Mouse (Mus musculus) neural tube, embryonic 11.5 days (tissue): ENCODE measurements around the gene Ctss. TPM values are rescaled to one million over a fixed set of nuclear protein-coding genes. Genes with fewer than 3 reads are reported as not detected.
"Not testable (repeated sequence)": the region's sequence is repeated elsewhere in the genome, so short reads cannot be mapped to it uniquely, and the experiment has no call there.

ENCODE experiments used
- ATAC-seq: fragments of 200-750 bp; cut with Nextera tagmentation; 2 replicates; pipeline ENCODE4 v1.8.0; 2017; ENCODE audit warnings: moderate number of reproducible peaks, mild to moderate bottlenecking, moderate TSS enrichment, moderate library complexity; ENCODE audit not compliant: insufficient read depth, low FRiP score, low TSS enrichment
- DNase-seq: peaks from one replicate; pipeline ENCODE4 v3.0.0-alpha.2; 2015; ENCODE audit warnings: low spot score
- H3K27ac ChIP-seq: fragments of 300-500 bp; sonication (generic); 2 replicates; pipeline ENCODE4 v1.5.1; 2014; ENCODE audit warnings: low read depth, mild to moderate bottlenecking, low read length
- H3K27me3 ChIP-seq: fragments of 300-500 bp; sonication (generic); 2 replicates; pipeline ENCODE4 v1.6.1; 2014; ENCODE audit warnings: mild to moderate bottlenecking, low read length, mixed read lengths; ENCODE audit not compliant: control insufficient read depth, insufficient read depth
- H3K36me3 ChIP-seq: fragments of 300-500 bp; sonication (generic); 2 replicates; pipeline ENCODE4 v1.6.1; 2014; ENCODE audit warnings: mild to moderate bottlenecking, low read length, moderate library complexity, mixed read lengths; ENCODE audit not compliant: control insufficient read depth, insufficient read depth
- H3K4me1 ChIP-seq: fragments of 300-500 bp; sonication (generic); 2 replicates; pipeline ENCODE4 v1.6.1; 2014; ENCODE audit warnings: low read length, mixed read lengths; ENCODE audit not compliant: control insufficient read depth, insufficient read depth
- H3K4me2 ChIP-seq: fragments of 300-500 bp; sonication (generic); 2 replicates; pipeline ENCODE4 v1.6.1; 2014; ENCODE audit warnings: low read depth, mild to moderate bottlenecking, moderate library complexity
- H3K4me3 ChIP-seq: fragments of 300-500 bp; sonication (generic); 2 replicates; pipeline ENCODE4 v1.5.1; 2014; ENCODE audit warnings: low read depth, low read length
- H3K9ac ChIP-seq: fragments of 300-500 bp; sonication (generic); 2 replicates; pipeline ENCODE4 v1.6.1; 2014; ENCODE audit warnings: mild to moderate bottlenecking, low read length
- H3K9me3 ChIP-seq: fragments of 300-500 bp; sonication (generic); 2 replicates; pipeline ENCODE4 v1.6.1; 2016; ENCODE audit warnings: low read length; ENCODE audit not compliant: control insufficient read depth
- WGBS: fragments of 180-500 bp; shearing (Covaris S2); extraction: QIAGEN DNeasy Blood & Tissue Kit; methylation state at CpG from one replicate; pipeline ENCODE4 v1.1.7; 2014; 5-methylcytosine and 5-hydroxymethylcytosine counted together
- polyA plus RNA-seq: library from polyadenylated mRNA; unstranded; fragments of >200 nt; fragmentation: Nextera tagmentation; extraction: Ambion mirVana; gene quantifications from 2 replicates; pipeline ENCODE4 v1.2.1, GENCODE M21; 2014

Ctss gene
- polyA plus RNA-seq, 1 experiment from 2014 or later: 8.8 TPM

GRCm38 (mm10) chr3:95541186-95541585, 14.6 kb downstream of the Ctss start:
- WGBS: 82% methylated on average over 2 of the region's 2 CpGs
- not testable (repeated sequence) for H3K4me1 ChIP-seq, ATAC-seq, H3K4me2 ChIP-seq, H3K9me3 ChIP-seq, H3K27me3 ChIP-seq, H3K4me3 ChIP-seq, H3K27ac ChIP-seq, DNase-seq, H3K9ac ChIP-seq, H3K36me3 ChIP-seq

GRCm38 (mm10) chr3:95542171-95542570, 15.6 kb downstream of the Ctss start:
- H3K27me3 ChIP-seq: no peaks in the 10 kb centered on the region
- no peak overlapping the region for H3K4me3 ChIP-seq
- no peaks in the 10 kb centered on the region for H3K9me3 ChIP-seq
- H3K36me3 ChIP-seq: no peaks in the 10 kb centered on the region
- ATAC-seq (no peak), DNase-seq (no peak)
- H3K4me1 ChIP-seq: no peaks in the 10 kb centered on the region
- no peak overlapping the region for H3K27ac ChIP-seq
- no peak overlapping the region for H3K4me2 ChIP-seq
- no peak overlapping the region for H3K9ac ChIP-seq

- ATAC-seq: no peak
- Histone ChIP-seq H3K9me3 (no peaks in the 10 kb centered on the region), H3K27me3 (no peaks in the 10 kb centered on the region), H3K36me3 (no peaks in the 10 kb centered on the region), H3K4me1 (no peaks in the 10 kb centered on the region), H3K9ac (no peak overlapping the region; the same call in 1 of the 2 replicates), H3K4me3 (no peak overlapping the region), H3K27ac (no peak overlapping the region), H3K4me2 (no peak overlapping the region)
- 81% methylated on average over 7 of the region's 7 CpGs for WGBS
- DNase-seq: no peak
These were observed 16.4 kb downstream of the Ctss start for GRCm38 (mm10) chr3:95542981-95543380.

GRCm38 (mm10) chr3:95550176-95550575, 23.6 kb downstream of the Ctss start:
- WGBS: 74% methylated on average over 1 of the region's 1 CpGs
- Histone ChIP-seq H3K4me2 (no peak overlapping the region), H3K27me3 (no peaks in the 10 kb centered on the region), H3K9ac (no peak overlapping the region), H3K4me3 (no peak overlapping the region), H3K4me1 (no peaks in the 10 kb centered on the region), H3K9me3 (no peaks in the 10 kb centered on the region), H3K36me3 (no peaks in the 10 kb centered on the region), H3K27ac (no peak overlapping the region)
- no peak for DNase-seq
- no peak for ATAC-seq

GRCm38 (mm10) chr3:95553986-95554385, 27.4 kb downstream of the Ctss start:
- Histone ChIP-seq H3K4me1 (no peaks in the 10 kb centered on the region), H3K9ac (no peak overlapping the region), H3K36me3 (no peaks in the 10 kb centered on the region), H3K27ac (no peak overlapping the region), H3K27me3 (no peaks in the 10 kb centered on the region), H3K4me2 (no peak overlapping the region), H3K4me3 (no peak overlapping the region), H3K9me3 (no peaks in the 10 kb centered on the region)
- DNase-seq: no peak
- WGBS: 51% methylated on average over 3 of the region's 3 CpGs
- no peak for ATAC-seq

GRCm38 (mm10) chr3:95559437-95559836, 32.9 kb downstream of the Ctss start, which contains the start of gene Hormad1:
TSS of gene Hormad1 (plus strand) at chr3:95559677.
- ATAC-seq: no peak
- Histone ChIP-seq H3K4me1 (no peaks in the 10 kb centered on the region), H3K4me2 (no peak within 1 kb of the TSS), H3K36me3 (no peaks in the 10 kb centered on the region), H3K27me3 (no peaks in the 10 kb centered on the region), H3K27ac (no peak within 1 kb of the TSS), H3K9ac (no peak within 1 kb of the TSS), H3K4me3 (no peak within 1 kb of the TSS), H3K9me3 (no peaks in the 10 kb centered on the region)
- DNase-seq: no peak
- WGBS: 88% methylated on average over 27 of the region's 27 CpGs

GRCm38 (mm10) chr3:95560738-95561137, 34.2 kb downstream of the Ctss start:
- no peak overlapping the region for H3K9ac ChIP-seq
- no peaks in the 10 kb centered on the region for H3K36me3 ChIP-seq
- no peak for DNase-seq
- no peaks in the 10 kb centered on the region for H3K4me1 ChIP-seq
- H3K27ac ChIP-seq: no peak overlapping the region
- ATAC-seq: no peak
- no peak overlapping the region for H3K4me2 ChIP-seq
- 93% methylated on average over 3 of the region's 3 CpGs for whole genome bisulfite sequencing
- no peak overlapping the region for H3K4me3 ChIP-seq
- H3K9me3 ChIP-seq: no peaks in the 10 kb centered on the region
- no peaks in the 10 kb centered on the region for H3K27me3 ChIP-seq

- Histone ChIP-seq H3K4me2 (no peak overlapping the region), H3K4me1 (no peaks in the 10 kb centered on the region), H3K9me3 (no peaks in the 10 kb centered on the region), H3K27me3 (no peaks in the 10 kb centered on the region), H3K4me3 (no peak overlapping the region), H3K27ac (no peak overlapping the region), H3K9ac (no peak overlapping the region), H3K36me3 (no peaks in the 10 kb centered on the region)
- ATAC-seq (no peak), DNase-seq (no peak)
- 74% methylated on average over 2 of the region's 2 CpGs for WGBS
These were observed 35.2 kb downstream of the Ctss start for GRCm38 (mm10) chr3:95561826-95562225.

- no peaks in the 10 kb centered on the region for H3K36me3 ChIP-seq
- no peak overlapping the region for H3K4me3 ChIP-seq
- no peak overlapping the region for H3K27ac ChIP-seq
- no peaks in the 10 kb centered on the region for H3K9me3 ChIP-seq
- no peaks in the 10 kb centered on the region for H3K27me3 ChIP-seq
- H3K4me1 ChIP-seq: no peaks in the 10 kb centered on the region
- WGBS: 90% methylated on average over 3 of the region's 3 CpGs
- no peak overlapping the region for H3K9ac ChIP-seq
- H3K4me2 ChIP-seq: no peak overlapping the region
- DNase-seq (no peak), ATAC-seq (no peak)
These were observed 43.0 kb downstream of the Ctss start for GRCm38 (mm10) chr3:95569585-95569984.
